Mouse (Mus musculus) intestine, postnatal 0 days (tissue): ENCODE measurements at regions not wholly inside any gene's neighbourhood (a gene's known extent, or its start where the extent isn't known, plus 50 kb on each side); places are given as distances from the start of the nearest gene placed in this dataset.

Experiments
- ATAC-seq: fragments of 200-750 bp; cut with Nextera tagmentation; 2 replicates; pipeline ENCODE4 v1.8.0; 2017; ENCODE audit warnings: mild to moderate bottlenecking, moderate TSS enrichment, moderate library complexity
- H3K27ac ChIP-seq: fragments of 300-500 bp; sonication (generic); 2 replicates; pipeline ENCODE4 v1.5.1; 2014; ENCODE audit warnings: mild to moderate bottlenecking, low read depth, low read length, moderate library complexity
- H3K27me3 ChIP-seq: fragments of 300-500 bp; sonication (generic); replicated peaks from 2 replicates; pipeline ENCODE4 v1.6.1; 2014; ENCODE audit warnings: low read length, mixed read lengths; ENCODE audit not compliant: control insufficient read depth, insufficient read depth
- H3K36me3 ChIP-seq: fragments of 300-500 bp; sonication (generic); 2 replicates; pipeline ENCODE4 v1.6.1; 2014; ENCODE audit warnings: mild to moderate bottlenecking, moderate library complexity; ENCODE audit not compliant: control insufficient read depth, insufficient read depth
- H3K4me1 ChIP-seq: fragments of 300-500 bp; sonication (generic); replicated peaks from 2 replicates; pipeline ENCODE4 v1.6.1; 2014; ENCODE audit warnings: antibody characterized with exemption, low read length, mixed read lengths; ENCODE audit not compliant: control insufficient read depth, insufficient read depth
- H3K4me2 ChIP-seq: fragments of 300-500 bp; sonication (generic); replicated peaks from 2 replicates; pipeline ENCODE4 v1.6.1; 2014; ENCODE audit warnings: low read depth, mild to moderate bottlenecking, moderate library complexity
- H3K4me3 ChIP-seq: fragments of 300-500 bp; sonication (generic); 2 replicates; pipeline ENCODE4 v1.5.1; 2014; ENCODE audit warnings: low read depth, low read length
- H3K9ac ChIP-seq: fragments of 300-500 bp; sonication (generic); 2 replicates; pipeline ENCODE4 v1.6.1; 2014; ENCODE audit warnings: mild to moderate bottlenecking, low read depth, low read length
- H3K9me3 ChIP-seq: fragments of 300-500 bp; sonication (generic); 2 replicates; pipeline ENCODE4 v1.6.1; 2016; ENCODE audit warnings: mixed run types; ENCODE audit not compliant: control insufficient read depth
- CTCF ChIP-seq: sonication (generic); IDR thresholded peaks from 2 replicates; pipeline ENCODE4 v1.5.1; 2016; ENCODE audit warnings: low read depth, mild to moderate bottlenecking, control low read depth, antibody characterized with exemption, moderate library complexity
- WGBS: fragments of 180-500 bp; shearing (Covaris S2); extraction: QIAGEN DNeasy Blood & Tissue Kit; methylation state at CpG from one replicate; pipeline ENCODE4 v1.1.7; 2014; 5-methylcytosine and 5-hydroxymethylcytosine counted together

DNA sequence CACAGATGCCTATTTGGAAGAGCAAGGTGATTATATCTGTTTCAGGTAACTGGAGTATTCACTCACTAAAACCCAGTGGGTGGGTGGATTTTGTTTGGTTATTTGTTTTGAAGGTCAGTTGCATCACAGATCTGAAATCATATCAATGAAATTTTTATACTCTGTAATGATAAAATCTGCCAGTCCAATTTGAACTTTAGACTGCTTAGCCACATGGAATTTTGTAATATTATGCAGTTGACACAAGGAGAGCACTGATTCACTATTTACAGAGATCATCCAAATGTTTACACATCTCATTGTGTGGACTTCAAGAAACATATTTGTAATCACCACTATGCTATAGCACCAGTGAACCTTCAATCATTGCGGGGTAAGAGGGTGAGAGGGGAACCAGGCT is 145.9 kb upstream of the Gm37988 start:
- Histone ChIP-seq H3K9me3 (no peaks in the 10 kb centered on the region), H3K36me3 (no peaks in the 10 kb centered on the region), H3K4me1 (no peaks in the 10 kb centered on the region), H3K4me2 (no peak overlapping the region), H3K9ac (no peak overlapping the region), H3K27ac (no peak overlapping the region), H3K27me3 (no peaks in the 10 kb centered on the region), H3K4me3 (no peak overlapping the region)
- no peak for TF ChIP-seq CTCF
- ATAC-seq, result no peak
- 85% methylated on average over 1 of the region's 1 CpGs for WGBS

DNA sequence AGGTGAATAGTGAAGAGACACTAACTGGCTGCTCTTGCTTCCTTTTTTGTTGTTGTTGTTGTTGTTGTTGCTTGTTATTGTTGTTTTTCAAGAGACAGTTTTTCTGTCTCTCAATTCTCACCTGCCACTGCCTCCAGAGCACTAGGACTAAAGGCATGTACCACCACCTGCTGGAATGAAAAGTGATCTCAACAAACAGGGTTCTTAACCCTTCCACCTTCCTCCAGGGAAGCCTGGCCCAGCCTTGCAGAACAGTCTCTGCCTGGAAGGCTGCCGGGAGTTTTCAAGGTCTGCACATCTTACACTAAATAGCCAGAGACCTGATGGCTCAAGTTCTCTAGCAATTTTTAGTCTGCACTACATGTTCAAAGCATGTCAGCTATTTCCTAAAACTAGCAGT is 138.0 kb upstream of the Gm37988 start:
- H3K27me3 ChIP-seq, result no peaks in the 10 kb centered on the region
- no peak for ATAC-seq
- H3K36me3 ChIP-seq, result no peaks in the 10 kb centered on the region
- H3K4me2 ChIP-seq, result no peak overlapping the region
- TF ChIP-seq CTCF, result peak; percentile 29
- H3K27ac ChIP-seq, result no peak overlapping the region
- WGBS, result 42% methylated on average over 1 of the region's 1 CpGs
- no peaks in the 10 kb centered on the region for H3K4me1 ChIP-seq
- H3K9ac ChIP-seq, result no peak overlapping the region
- H3K4me3 ChIP-seq, result no peak overlapping the region
- no peaks in the 10 kb centered on the region for H3K9me3 ChIP-seq

DNA sequence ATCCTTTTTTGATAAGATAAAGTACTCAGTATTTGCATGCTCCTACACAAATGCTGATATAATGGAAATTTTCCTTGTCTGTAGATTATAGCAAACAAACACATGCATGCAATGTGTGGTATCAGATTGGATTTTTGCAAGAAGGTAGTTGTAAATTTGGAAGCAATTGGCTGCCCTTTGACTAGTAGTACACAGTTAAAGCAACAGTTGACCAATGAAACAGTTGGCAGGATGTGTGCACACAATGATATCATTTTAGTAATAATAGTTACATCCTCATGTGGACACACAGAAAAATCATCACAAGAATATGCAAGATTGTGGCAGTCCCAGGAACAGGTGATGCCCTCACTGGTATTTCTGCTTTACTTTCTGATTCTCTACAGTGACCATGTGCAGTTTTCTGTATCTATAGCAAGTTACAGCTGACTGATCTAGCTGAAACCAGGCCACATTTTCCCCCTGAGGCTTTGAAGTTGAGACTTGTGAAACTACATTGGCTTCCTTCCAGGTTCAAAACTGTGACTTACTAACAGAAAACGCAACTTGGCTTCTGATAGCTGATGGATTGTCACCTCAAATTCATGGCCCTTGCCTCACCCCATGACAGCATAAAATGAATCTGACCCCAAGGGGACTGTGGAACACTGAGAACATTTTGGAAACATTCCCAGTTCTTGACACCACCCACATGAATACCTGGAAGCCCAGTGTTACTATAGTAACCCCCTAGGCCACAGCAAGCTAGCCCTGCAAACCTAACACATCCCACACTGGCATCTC is 136.3 kb upstream of the Gm37988 start:
- Histone ChIP-seq H3K4me2 (no peak overlapping the region), H3K36me3 (no peaks in the 10 kb centered on the region), H3K27me3 (no peaks in the 10 kb centered on the region), H3K27ac (no peak overlapping the region), H3K9me3 (no peaks in the 10 kb centered on the region), H3K4me3 (no peak overlapping the region), H3K4me1 (no peaks in the 10 kb centered on the region), H3K9ac (no peak overlapping the region)
- 57% methylated on average over 1 of the region's 1 CpGs for WGBS
- TF ChIP-seq CTCF, result no peak
- ATAC-seq, result no peak

DNA sequence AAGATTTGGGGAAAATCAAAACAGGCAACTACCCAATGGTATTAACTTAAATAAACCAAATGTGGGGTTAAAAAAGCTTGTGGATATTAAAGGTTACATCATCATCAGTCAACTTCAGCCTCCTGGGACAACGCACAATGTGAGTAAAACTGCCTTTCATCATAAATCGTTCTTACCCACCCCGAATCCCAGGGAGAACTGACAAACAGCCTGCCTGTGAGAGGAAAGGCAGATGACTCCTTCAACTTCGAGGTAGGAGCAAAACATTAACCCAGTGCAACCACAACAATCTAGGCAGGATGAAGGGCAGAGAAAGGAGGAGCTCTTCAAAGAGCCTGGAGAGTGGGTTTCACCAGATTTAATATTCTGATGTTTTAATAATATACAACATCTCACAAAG is 135.3 kb upstream of the Gm37988 start:
- H3K27ac ChIP-seq, result no peak overlapping the region
- no peak overlapping the region for H3K4me3 ChIP-seq
- H3K4me2 ChIP-seq, result no peak overlapping the region
- H3K27me3 ChIP-seq, result no peaks in the 10 kb centered on the region
- no peak for ATAC-seq
- H3K9me3 ChIP-seq, result no peaks in the 10 kb centered on the region
- no peak for TF ChIP-seq CTCF
- H3K9ac ChIP-seq, result no peak overlapping the region
- H3K4me1 ChIP-seq, result no peaks in the 10 kb centered on the region
- 14% methylated on average over 4 of the region's 4 CpGs for WGBS
- no peaks in the 10 kb centered on the region for H3K36me3 ChIP-seq

DNA sequence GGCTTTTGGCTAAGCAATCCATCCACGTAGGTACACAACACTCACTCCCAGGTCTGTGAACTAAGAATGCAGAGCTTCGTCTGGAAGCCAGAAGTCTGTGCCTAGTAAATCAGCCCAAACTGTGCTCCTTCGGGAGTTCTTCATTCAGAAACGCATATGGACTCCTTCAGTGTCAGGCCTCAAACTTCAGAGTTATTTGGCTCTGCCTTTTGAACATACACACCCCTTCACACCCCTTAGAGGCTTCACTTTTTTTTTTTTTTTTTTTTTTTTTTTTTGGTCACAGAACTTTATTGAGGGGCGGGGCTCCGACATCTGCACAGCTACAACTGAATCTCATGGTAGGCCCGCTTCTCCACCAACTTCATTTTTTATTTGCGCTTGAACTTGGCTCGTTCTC is 120.1 kb upstream of the Gm37988 start:
- no peak overlapping the region for H3K27ac ChIP-seq
- no peaks in the 10 kb centered on the region for H3K9me3 ChIP-seq
- no peak for TF ChIP-seq CTCF
- no peaks in the 10 kb centered on the region for H3K36me3 ChIP-seq
- no peak for ATAC-seq
- no peak overlapping the region for H3K9ac ChIP-seq
- 86% methylated on average over 9 of the region's 9 CpGs for WGBS
- H3K4me3 ChIP-seq, result no peak overlapping the region
- H3K4me2 ChIP-seq, result no peak overlapping the region
- H3K27me3 ChIP-seq, result no peaks in the 10 kb centered on the region
- no peaks in the 10 kb centered on the region for H3K4me1 ChIP-seq

DNA sequence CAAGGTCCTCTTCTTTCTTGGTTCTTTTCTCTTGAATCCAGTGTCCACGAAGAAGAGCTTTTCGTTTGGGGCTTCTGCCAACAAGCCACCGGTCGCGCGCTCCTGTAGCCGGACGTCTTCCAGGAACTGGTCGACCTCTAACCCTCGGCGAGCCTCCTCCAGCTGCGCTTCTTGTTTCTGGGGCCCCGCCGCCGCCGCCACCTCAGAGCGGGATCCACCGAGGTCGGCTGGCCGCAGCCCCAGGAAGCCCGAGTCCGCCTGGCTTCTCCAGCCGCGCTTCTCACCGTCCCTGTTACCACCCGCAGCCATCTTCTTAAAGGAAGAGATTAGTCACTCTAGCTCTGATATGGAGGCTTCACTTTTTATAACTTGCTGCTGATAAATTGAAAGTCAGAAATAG is 118.6 kb upstream of the Gm37988 start:
- no peak for ATAC-seq

More for the DNA sequence above, 118.6 kb upstream of the Gm37988 start:
- no peak overlapping the region for H3K4me3 ChIP-seq
- TF ChIP-seq CTCF, result no peak
- 37% methylated on average over 26 of the region's 26 CpGs for WGBS
- H3K27ac ChIP-seq, result no peak overlapping the region
- no peaks in the 10 kb centered on the region for H3K9me3 ChIP-seq
- H3K27me3 ChIP-seq, result no peaks in the 10 kb centered on the region
- no peaks in the 10 kb centered on the region for H3K4me1 ChIP-seq
- no peaks in the 10 kb centered on the region for H3K36me3 ChIP-seq
- H3K9ac ChIP-seq, result no peak overlapping the region
- H3K4me2 ChIP-seq, result peak overlapping the region; percentile 48
